Mouse (Mus musculus): ENCODE measurements at regions not wholly inside any gene's neighbourhood (a gene's known extent, or its start where the extent isn't known, plus 50 kb on each side); places are given as distances from the start of the nearest gene placed in this dataset.
A peak's percentile ranks its signal among the peaks of the same experiment; 100 is the strongest.

DNA sequence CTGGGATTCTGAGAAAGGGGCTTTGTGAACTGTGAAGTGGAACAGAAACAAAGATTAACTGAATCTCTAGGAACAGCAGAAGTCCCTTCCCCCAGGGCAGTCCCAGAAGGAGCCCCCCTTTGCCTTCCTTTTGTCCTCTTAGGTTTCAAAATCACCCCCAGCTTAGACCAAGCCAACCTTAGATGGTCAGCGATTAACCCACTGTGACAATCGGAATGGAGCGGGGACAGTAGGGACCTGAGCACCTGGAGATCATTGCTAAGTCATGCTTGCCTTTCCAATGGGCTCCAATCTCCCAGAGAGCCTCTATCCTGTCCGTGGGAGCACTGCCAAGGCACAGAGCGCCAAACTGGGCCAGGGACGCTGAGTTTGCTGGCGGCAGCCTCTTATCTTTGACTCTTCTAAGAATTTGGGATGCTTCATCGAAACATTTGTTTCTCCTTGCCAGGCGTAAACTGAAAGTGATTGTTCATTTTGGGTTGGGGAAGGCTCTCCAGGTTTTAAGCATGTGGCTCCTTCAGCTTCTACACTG lies 165.3 kb upstream of the Ankrd55 start:
- Histone ChIP-seq H3K36me3 (no peaks in the 10 kb centered on the region), H3K4me1 (replicated peaks) (peaks cover 30% of the 10 kb centered on the region), H3K27ac (no peak overlapping the region), H3K4me3 (no peak overlapping the region), H3K9me3 (replicated peaks) (no peaks in the 10 kb centered on the region), H3K9ac (no peak overlapping the region), H3K4me2 (no peak overlapping the region; the same call in 1 of the 2 replicates), H3K27me3 (no peaks in the 10 kb centered on the region)
- 58% methylated on average over 9 of the region's 9 CpGs for WGBS
- ATAC-seq (replicated peaks; ENCODE audit: insufficient number of reproducible peaks, insufficient read depth, low FRiP score, low read depth), result no peak

DNA sequence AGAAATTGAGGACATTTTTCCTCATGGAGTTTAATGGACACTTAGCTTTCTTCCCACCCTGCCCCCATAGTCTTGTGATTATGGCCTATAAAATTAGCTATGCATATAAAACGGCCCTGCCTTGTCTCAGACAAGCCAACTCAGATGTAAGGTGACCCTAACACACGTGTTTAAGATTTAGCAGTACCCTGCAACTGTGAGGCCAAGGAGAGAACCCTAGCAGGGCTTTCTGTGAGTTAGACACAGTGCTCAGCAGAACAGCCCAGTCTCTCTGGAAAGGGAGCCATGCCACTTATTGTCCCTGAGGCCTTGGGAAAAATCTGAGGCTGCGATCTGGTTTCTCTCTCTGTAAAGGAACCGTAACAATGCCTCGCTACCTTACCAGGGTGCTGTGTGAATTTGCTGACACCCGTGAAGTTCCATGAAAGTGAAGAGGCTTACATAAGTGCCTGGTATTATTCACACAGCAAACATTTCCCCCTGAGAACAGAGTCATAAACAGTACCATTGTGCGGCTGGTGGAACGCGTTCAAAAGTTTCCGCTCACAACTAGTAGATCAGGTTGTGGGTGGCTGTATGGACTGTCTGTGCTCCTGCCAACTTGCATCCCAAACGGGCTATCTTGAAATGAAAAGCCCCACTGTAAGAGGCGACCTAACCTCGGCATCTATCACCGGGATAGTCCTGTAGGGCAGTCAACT lies 162.3 kb upstream of the Ankrd55 start:
- Histone ChIP-seq H3K36me3 (no peaks in the 10 kb centered on the region), H3K4me2 (no peak overlapping the region), H3K9ac (no peak overlapping the region), H3K4me1 (replicated peaks) (peaks cover 14% of the 10 kb centered on the region), H3K4me3 (no peak overlapping the region), H3K27ac (no peak overlapping the region), H3K27me3 (no peaks in the 10 kb centered on the region), H3K9me3 (replicated peaks) (no peaks in the 10 kb centered on the region)
- no peak for ATAC-seq (replicated peaks; ENCODE audit: insufficient number of reproducible peaks, insufficient read depth, low FRiP score, low read depth)
- WGBS, result 70% methylated on average over 14 of the region's 14 CpGs

DNA sequence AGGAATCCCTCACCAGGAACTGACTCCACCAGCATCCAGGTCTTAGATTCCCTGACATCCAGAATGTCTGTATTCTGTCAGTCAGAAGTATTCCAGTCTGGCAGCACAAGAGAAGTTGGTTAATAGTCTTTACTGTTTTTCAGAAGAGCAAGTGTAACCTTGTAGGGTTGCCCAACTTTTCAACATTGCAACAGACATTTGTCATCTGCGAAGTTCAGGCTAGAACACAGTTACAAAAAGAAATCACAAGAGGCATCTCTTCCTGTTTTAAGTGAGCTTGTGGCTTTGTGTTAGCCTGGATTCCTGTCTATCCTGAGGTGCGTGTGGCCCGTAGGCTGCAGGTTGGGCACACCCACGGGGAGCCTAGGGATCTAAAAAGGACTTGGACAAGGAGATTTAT lies 158.0 kb upstream of the Ankrd55 start:
- no peak overlapping the region for H3K4me3 ChIP-seq
- H3K4me2 ChIP-seq, result no peak overlapping the region
- no peaks in the 10 kb centered on the region for H3K27me3 ChIP-seq
- 62% methylated on average over 4 of the region's 4 CpGs for WGBS
- no peaks in the 10 kb centered on the region for H3K36me3 ChIP-seq
- H3K9me3 ChIP-seq (replicated peaks), result no peaks in the 10 kb centered on the region
- H3K9ac ChIP-seq, result no peak overlapping the region
- H3K27ac ChIP-seq, result no peak overlapping the region
- no peaks in the 10 kb centered on the region for H3K4me1 ChIP-seq (replicated peaks)
- ATAC-seq (replicated peaks; ENCODE audit: insufficient number of reproducible peaks, insufficient read depth, low FRiP score, low read depth), result no peak

DNA sequence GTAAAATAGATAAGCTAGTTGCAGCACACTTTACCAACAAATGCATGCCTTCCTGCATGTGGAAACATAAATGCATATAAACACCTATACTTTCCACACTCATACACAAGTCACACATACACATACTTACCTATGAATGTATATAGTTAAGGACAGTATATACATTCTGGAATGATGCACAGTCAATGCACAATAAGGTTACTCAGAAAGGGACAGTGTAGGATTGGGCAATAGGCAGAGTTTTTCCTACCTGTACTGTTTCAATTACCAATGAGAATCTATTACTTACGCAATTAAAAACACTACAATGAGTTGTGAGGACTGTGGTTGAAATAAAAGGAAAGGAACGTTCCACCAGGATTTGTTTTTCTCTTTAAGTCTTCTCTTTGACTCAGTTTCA lies 157.5 kb upstream of the Ankrd55 start:
- no peaks in the 10 kb centered on the region for H3K27me3 ChIP-seq
- H3K27ac ChIP-seq, result no peak overlapping the region
- H3K9ac ChIP-seq, result no peak overlapping the region
- no peak for ATAC-seq (replicated peaks; ENCODE audit: insufficient number of reproducible peaks, insufficient read depth, low FRiP score, low read depth)
- no peak overlapping the region for H3K4me2 ChIP-seq
- no peaks in the 10 kb centered on the region for H3K4me1 ChIP-seq (replicated peaks)
- 90% methylated on average over 2 of the region's 2 CpGs for WGBS
- H3K4me3 ChIP-seq, result no peak overlapping the region
- no peaks in the 10 kb centered on the region for H3K36me3 ChIP-seq
- no peaks in the 10 kb centered on the region for H3K9me3 ChIP-seq (replicated peaks)

DNA sequence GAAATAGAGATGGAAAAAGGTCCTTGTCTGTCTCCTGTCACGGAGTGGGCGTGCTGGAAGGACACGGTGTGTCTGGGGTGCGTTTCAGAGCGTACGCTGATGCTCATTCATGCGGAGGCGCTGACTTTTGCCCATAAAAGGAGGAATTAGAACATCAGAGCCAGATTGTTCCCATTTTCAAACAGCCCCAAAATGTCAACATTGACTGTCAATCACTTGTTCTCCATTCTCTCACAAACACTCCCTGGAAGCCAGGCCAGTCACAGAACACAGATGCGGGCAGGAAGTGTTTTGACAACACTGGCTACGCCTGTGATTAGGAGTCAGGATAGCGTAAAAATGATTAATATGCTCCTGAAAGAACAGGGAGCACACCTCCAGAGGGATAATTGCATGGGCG lies 157.1 kb upstream of the Ankrd55 start:
- Histone ChIP-seq H3K27ac (no peak overlapping the region), H3K4me3 (no peak overlapping the region), H3K9me3 (replicated peaks) (no peaks in the 10 kb centered on the region), H3K9ac (no peak overlapping the region), H3K27me3 (no peaks in the 10 kb centered on the region), H3K36me3 (no peaks in the 10 kb centered on the region), H3K4me2 (no peak overlapping the region), H3K4me1 (replicated peaks) (no peaks in the 10 kb centered on the region)
- ATAC-seq (replicated peaks; ENCODE audit: insufficient number of reproducible peaks, insufficient read depth, low FRiP score, low read depth), result no peak
- WGBS, result 64% methylated on average over 12 of the region's 12 CpGs

DNA sequence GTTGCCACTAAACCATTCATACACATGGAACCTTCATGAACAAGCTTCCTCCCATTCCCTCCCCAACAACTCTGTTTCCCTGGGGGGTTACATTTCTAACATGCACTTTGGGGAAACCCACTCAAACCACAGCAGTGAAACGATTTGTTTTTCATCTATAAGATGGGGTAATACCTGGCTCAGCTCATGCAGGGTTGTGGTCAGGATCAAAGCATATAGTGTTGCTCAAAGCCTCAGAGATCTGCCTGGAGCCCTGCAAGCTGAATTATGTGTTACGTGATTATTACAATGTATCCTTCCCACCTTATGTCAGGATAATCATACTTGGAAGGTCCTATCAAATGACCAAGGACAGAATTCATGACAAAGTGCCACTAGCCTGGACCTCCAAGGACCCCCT lies 154.5 kb upstream of the Ankrd55 start:
- H3K9ac ChIP-seq, result no peak overlapping the region
- no peak overlapping the region for H3K4me3 ChIP-seq
- H3K27me3 ChIP-seq, result no peaks in the 10 kb centered on the region
- no peaks in the 10 kb centered on the region for H3K4me1 ChIP-seq (replicated peaks)
- ATAC-seq (replicated peaks; ENCODE audit: insufficient number of reproducible peaks, insufficient read depth, low FRiP score, low read depth), result no peak
- no peak overlapping the region for H3K27ac ChIP-seq
- 80% methylated on average over 2 of the region's 2 CpGs for WGBS
- no peak overlapping the region for H3K4me2 ChIP-seq
- H3K36me3 ChIP-seq, result no peaks in the 10 kb centered on the region
- H3K9me3 ChIP-seq (replicated peaks), result no peaks in the 10 kb centered on the region

DNA sequence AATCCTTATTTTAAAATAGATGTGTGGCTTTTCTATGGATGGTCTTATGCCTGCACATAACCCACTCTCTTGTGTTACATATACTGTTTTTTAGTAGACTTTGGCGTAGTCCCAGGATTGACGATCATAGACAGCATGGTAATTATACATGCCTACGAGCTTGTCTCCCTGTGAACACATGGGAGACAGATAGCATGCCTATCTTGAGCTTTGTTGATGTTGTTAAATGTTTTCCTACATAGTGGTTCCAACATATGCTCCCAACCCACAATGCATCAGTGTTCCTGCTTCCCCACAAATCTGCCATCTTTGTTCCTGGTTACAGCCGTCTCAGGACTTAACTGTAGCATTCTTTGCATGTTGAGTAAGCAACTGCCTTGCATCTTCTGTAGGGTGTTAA lies 153.6 kb upstream of the Ankrd55 start:
- no peaks in the 10 kb centered on the region for H3K9me3 ChIP-seq (replicated peaks)
- no peaks in the 10 kb centered on the region for H3K36me3 ChIP-seq
- H3K4me2 ChIP-seq, result no peak overlapping the region
- no peak overlapping the region for H3K27ac ChIP-seq
- no peaks in the 10 kb centered on the region for H3K27me3 ChIP-seq
- H3K4me1 ChIP-seq (replicated peaks), result no peaks in the 10 kb centered on the region
- whole genome bisulfite sequencing, result 83% methylated on average over 4 of the region's 4 CpGs
- no peak overlapping the region for H3K9ac ChIP-seq
- no peak for ATAC-seq (replicated peaks; ENCODE audit: insufficient number of reproducible peaks, insufficient read depth, low FRiP score, low read depth)
- H3K4me3 ChIP-seq, result no peak overlapping the region

DNA sequence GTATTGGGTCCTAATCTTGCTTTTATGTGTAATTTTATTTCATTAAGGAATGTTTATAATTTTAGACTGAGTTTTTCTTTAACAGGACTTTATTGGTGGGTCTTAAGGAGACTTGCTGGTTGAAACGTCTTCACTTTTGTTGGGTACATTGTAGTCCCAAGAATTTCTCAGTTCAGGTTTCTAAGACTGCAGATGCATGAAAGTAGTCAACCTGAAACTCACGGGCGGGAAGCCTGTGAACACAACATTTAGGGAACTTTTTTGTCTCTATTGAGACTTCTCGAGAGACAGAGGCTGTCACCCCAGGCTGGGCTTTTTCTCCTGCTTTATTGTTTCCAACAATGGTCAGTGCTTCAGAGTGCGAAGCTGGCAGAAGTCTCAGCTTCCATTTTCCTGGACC lies 152.5 kb upstream of the Ankrd55 start:
- Histone ChIP-seq H3K9me3 (replicated peaks) (no peaks in the 10 kb centered on the region), H3K27me3 (no peaks in the 10 kb centered on the region), H3K4me2 (no peak overlapping the region), H3K36me3 (no peaks in the 10 kb centered on the region), H3K4me1 (replicated peaks) (no peaks in the 10 kb centered on the region), H3K4me3 (no peak overlapping the region), H3K9ac (no peak overlapping the region), H3K27ac (no peak overlapping the region)
- ATAC-seq (replicated peaks; ENCODE audit: insufficient number of reproducible peaks, insufficient read depth, low FRiP score, low read depth), result no peak
- 85% methylated on average over 5 of the region's 5 CpGs for WGBS

DNA sequence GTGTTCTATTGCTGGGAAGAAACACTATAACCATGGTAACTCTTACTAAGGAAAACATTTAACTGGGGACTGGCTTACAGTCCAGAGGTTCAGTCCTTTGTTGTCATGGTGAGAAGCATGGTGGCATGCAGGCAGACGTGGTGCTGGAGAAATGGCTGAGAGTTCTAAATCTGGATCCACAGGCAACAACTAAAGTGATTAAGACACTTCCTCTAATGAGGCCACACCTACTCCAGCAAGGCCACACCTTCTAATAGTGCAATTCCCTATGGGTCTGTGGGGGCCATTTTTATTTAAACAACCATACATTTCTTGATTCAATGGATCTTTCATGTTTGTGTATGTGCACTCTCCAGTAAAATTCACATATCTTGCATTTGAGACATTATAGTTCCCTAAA lies 151.4 kb upstream of the Ankrd55 start:
- 29% methylated on average over 1 of the region's 1 CpGs for whole genome bisulfite sequencing
- Histone ChIP-seq H3K9ac (no peak overlapping the region), H3K4me2 (no peak overlapping the region), H3K27ac (no peak overlapping the region), H3K4me3 (no peak overlapping the region), H3K4me1 (replicated peaks) (no peaks in the 10 kb centered on the region), H3K27me3 (no peaks in the 10 kb centered on the region), H3K9me3 (replicated peaks) (no peaks in the 10 kb centered on the region), H3K36me3 (no peaks in the 10 kb centered on the region)
- no peak for ATAC-seq (replicated peaks; ENCODE audit: insufficient number of reproducible peaks, insufficient read depth, low FRiP score, low read depth)

DNA sequence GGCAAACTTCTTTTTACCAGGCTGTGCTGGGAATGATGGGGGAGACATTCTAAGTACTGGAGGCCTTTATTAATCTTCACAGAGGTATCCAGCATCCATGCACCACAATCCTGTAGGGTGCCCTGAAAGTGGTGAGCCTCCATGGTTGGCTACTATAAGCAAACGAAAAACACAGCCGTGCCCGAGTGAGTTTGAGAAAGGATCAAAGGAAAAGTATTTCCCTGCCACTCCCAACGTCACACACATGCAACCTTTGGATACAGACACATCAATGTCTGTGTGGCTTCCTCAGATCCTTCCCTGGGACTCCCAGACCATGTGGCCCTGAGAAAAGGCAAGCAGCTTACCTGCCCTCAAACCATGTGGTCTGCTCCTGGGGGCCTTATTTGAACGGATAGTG lies 147.4 kb upstream of the Ankrd55 start:
- Histone ChIP-seq H3K27me3 (no peaks in the 10 kb centered on the region), H3K4me2 (no peak overlapping the region), H3K9ac (no peak overlapping the region), H3K4me3 (no peak overlapping the region), H3K4me1 (replicated peaks) (peaks cover 10% of the 10 kb centered on the region), H3K27ac (no peak overlapping the region), H3K9me3 (replicated peaks) (no peaks in the 10 kb centered on the region), H3K36me3 (no peaks in the 10 kb centered on the region)
- no peak for ATAC-seq (replicated peaks; ENCODE audit: insufficient number of reproducible peaks, insufficient read depth, low FRiP score, low read depth)
- WGBS, result 79% methylated on average over 5 of the region's 5 CpGs

DNA sequence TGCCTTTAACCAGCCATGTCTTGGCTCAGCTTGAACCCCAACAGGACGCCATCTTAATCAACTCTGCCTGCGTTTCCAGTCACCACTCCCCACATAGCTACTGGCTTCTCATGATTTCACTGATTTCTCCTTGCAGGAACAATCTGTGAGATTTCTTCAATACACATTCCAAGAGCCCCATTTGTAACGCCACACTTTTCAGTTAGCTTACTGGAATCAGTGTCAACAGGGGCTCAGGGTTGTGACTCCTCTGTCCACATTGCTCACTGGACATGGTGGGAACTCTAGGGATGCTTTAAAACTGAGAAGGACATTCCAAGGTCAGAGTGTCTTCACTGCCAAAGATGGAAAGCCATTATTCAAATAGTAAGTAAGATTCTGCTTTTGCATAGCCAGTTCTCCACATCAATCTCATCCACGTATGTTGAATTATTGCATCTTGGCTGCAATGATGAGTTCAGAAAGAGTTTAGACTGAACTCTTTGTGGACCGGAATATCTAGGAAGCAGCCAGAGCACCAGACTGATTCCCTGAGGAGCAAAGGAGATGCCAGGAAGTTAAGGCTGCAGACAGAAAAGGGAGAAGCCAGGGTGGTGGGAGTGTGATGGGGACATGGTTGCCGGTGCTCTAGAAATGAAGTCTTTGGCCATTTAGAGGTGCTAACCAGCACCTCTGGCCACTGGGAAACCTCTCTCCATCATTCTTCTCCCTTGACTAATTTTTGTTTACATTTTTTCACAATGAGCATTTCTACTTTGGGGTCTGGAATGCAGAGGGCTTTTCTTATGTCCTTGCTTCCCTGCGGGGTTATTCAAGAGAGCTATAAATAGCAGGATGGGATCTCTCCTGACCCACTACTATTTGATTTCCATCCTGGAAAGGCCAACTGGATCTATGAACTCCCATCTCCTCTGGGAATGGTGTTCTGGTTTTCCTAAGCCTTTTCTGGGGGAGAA lies 143.6 kb upstream of the Ankrd55 start:
- H3K27ac ChIP-seq, result peak overlapping the region; percentile 6; the same call in 1 of the 2 replicates
- H3K4me3 ChIP-seq, result no peak overlapping the region
- no peak overlapping the region for H3K9ac ChIP-seq
- no peak for ATAC-seq (replicated peaks; ENCODE audit: insufficient number of reproducible peaks, insufficient read depth, low FRiP score, low read depth)
- WGBS, result 58% methylated on average over 7 of the region's 7 CpGs
- H3K4me2 ChIP-seq, result no peak overlapping the region
- no peaks in the 10 kb centered on the region for H3K9me3 ChIP-seq (replicated peaks)
- H3K27me3 ChIP-seq, result no peaks in the 10 kb centered on the region
- no peaks in the 10 kb centered on the region for H3K36me3 ChIP-seq
- peaks cover 10% of the 10 kb centered on the region for H3K4me1 ChIP-seq (replicated peaks)
